Mouse (Mus musculus): ENCODE measurements around the gene Efna1. TPM values are rescaled to one million over a fixed set of nuclear protein-coding genes. Genes with fewer than 3 reads are reported as not detected.

The Efna1 gene
- polyA plus RNA-seq, 1 experiment, result 13.9 TPM

DNA sequence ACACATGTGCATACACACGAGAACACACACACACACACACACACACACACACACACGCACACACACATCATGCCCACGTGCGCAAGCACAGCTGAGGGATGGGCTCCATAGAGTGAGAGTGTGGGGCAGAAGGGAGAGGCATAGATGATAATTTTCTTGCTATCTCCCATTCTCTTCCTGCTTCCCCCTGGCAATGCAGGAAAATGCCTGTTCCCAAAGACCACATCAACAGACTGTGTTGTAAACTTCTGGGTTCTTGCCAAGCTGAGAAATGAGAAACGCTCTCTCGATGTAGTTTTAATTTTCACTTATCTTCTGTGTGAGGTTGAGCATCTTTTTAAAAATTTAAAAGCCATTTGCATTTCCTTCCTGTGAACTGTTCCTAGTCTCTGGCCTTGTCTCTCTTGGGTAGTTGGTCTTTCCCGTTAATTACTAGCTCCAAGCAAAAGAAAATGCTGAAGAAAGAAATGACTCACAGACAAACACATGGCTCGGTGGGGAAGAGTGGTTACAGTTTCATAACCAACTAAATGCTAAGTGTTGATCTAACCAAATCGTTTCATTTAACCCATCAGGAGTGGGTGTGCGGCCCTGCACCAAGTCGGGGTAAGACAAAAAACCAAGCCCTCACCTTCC is 15.9 kb upstream of the Efna1 start:
- H3ac ChIP-seq (ENCODE audit: control insufficient read depth, insufficient read length, low read depth), result no peak overlapping the region
- no peaks in the 10 kb centered on the region for H3K79me2 ChIP-seq (ENCODE audit: control insufficient read depth, insufficient read depth)
- TF ChIP-seq USF1 (IDR thresholded peaks at IDR 0.05; ENCODE audit: low read depth) (no peak), CTCF (IDR thresholded peaks at IDR 0.05; ENCODE audit: control insufficient read depth, insufficient read depth, insufficient read length) (no peak), CEBPB (IDR thresholded peaks at IDR 0.05; ENCODE audit: low read depth) (no peak), FOSL1 (IDR thresholded peaks at IDR 0.05; ENCODE audit: insufficient read depth, low read length, poor library complexity, severe bottlenecking) (no peak), MYOG (IDR thresholded peaks at IDR 0.05; ENCODE audit: control insufficient read depth, extremely low read depth, insufficient read length) (no peak), MAX (IDR thresholded peaks at IDR 0.05) (no peak), MYOD1 (IDR thresholded peaks at IDR 0.05; ENCODE audit: control insufficient read depth, insufficient read length, low read depth) (no peak)
- H3K36me3 ChIP-seq (ENCODE audit: control insufficient read depth, insufficient read depth), result no peaks in the 10 kb centered on the region
- no peaks in the 10 kb centered on the region for H3K79me3 ChIP-seq (ENCODE audit: low read depth)
- H3K27me3 ChIP-seq (ENCODE audit: control insufficient read depth, insufficient read depth, insufficient read length), result no peaks in the 10 kb centered on the region
- H3K4me3 ChIP-seq (ENCODE audit: insufficient read depth, poor library complexity, severe bottlenecking), result no peak overlapping the region

DNA sequence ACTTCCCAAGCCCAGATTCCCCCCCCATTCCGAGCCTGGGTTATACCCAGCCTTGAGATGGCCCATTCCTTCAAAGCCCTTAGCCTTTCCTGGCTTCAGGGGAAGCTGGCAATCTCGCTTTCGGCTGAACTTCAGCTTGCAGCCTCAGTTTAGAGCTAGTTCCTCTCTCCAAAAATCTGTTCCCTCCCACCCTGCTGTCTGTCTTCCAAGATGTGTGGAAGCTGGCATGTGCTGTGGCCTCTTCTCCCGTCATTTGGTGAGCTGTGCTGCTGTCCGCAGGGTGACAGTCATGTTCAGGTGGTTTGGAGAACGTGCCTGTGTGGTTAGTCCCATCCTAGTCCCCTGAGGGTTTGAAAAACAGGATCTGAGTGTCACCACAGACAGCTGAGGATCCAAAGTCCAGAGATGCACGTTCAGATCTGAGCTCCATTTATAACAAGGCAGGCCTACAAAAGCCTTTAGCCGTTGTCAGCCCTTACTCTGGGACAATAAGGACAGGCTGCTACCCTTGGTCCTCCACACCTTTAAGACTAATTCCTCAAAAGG is 14.8 kb upstream of the Efna1 start:
- Histone ChIP-seq H3K27me3 (ENCODE audit: control insufficient read depth, insufficient read depth, insufficient read length) (no peaks in the 10 kb centered on the region), H3ac (ENCODE audit: control insufficient read depth, insufficient read length, low read depth) (no peak overlapping the region), H3K4me3 (ENCODE audit: insufficient read depth, poor library complexity, severe bottlenecking) (no peak overlapping the region), H3K36me3 (ENCODE audit: control insufficient read depth, insufficient read depth) (no peaks in the 10 kb centered on the region), H3K79me2 (ENCODE audit: control insufficient read depth, insufficient read depth) (no peaks in the 10 kb centered on the region), H3K79me3 (ENCODE audit: low read depth) (no peaks in the 10 kb centered on the region)
- TF ChIP-seq USF1 (IDR thresholded peaks at IDR 0.05; ENCODE audit: low read depth) (no peak), MYOG (IDR thresholded peaks at IDR 0.05; ENCODE audit: control insufficient read depth, extremely low read depth, insufficient read length) (no peak), FOSL1 (IDR thresholded peaks at IDR 0.05; ENCODE audit: insufficient read depth, low read length, poor library complexity, severe bottlenecking) (no peak), MAX (IDR thresholded peaks at IDR 0.05) (no peak), MYOD1 (IDR thresholded peaks at IDR 0.05; ENCODE audit: control insufficient read depth, insufficient read length, low read depth) (no peak), CTCF (IDR thresholded peaks at IDR 0.05; ENCODE audit: control insufficient read depth, insufficient read depth, insufficient read length) (no peak), CEBPB (IDR thresholded peaks at IDR 0.05; ENCODE audit: low read depth) (no peak)

DNA sequence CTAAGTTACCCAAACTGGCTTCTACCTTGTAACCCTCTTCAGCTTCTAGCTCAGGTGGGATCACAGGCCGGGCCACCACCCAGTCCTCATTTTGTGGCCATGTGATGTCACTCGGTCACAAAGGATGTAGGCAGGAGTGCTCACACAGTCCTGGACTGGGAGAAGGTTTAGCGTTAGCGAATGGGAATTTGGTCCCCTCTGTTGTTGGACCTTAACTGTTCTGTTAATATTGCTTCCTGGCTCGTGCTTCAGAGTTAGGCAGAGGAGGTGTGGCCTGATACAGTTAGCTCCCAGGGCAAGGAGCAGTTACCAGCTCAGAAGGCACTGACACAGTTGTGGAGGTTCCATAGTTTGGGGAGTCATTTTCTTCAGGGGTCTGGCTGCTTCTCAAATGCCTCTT is 13.3 kb upstream of the Efna1 start:
- no peaks in the 10 kb centered on the region for H3K79me2 ChIP-seq (ENCODE audit: control insufficient read depth, insufficient read depth)
- no peaks in the 10 kb centered on the region for H3K79me3 ChIP-seq (ENCODE audit: low read depth)
- H3K27me3 ChIP-seq (ENCODE audit: control insufficient read depth, insufficient read depth, insufficient read length), result no peaks in the 10 kb centered on the region
- no peak for TF ChIP-seq USF1 (IDR thresholded peaks at IDR 0.05; ENCODE audit: low read depth)
- TF ChIP-seq MAX (IDR thresholded peaks at IDR 0.05), result no peak
- TF ChIP-seq MYOG (IDR thresholded peaks at IDR 0.05; ENCODE audit: control insufficient read depth, extremely low read depth, insufficient read length), result no peak
- TF ChIP-seq CTCF (IDR thresholded peaks at IDR 0.05; ENCODE audit: control insufficient read depth, insufficient read depth, insufficient read length), result no peak
- no peak for TF ChIP-seq FOSL1 (IDR thresholded peaks at IDR 0.05; ENCODE audit: insufficient read depth, low read length, poor library complexity, severe bottlenecking)
- TF ChIP-seq MYOD1 (IDR thresholded peaks at IDR 0.05; ENCODE audit: control insufficient read depth, insufficient read length, low read depth), result no peak
- no peak for TF ChIP-seq CEBPB (IDR thresholded peaks at IDR 0.05; ENCODE audit: low read depth)
- no peak overlapping the region for H3ac ChIP-seq (ENCODE audit: control insufficient read depth, insufficient read length, low read depth)
- H3K36me3 ChIP-seq (ENCODE audit: control insufficient read depth, insufficient read depth), result no peaks in the 10 kb centered on the region
- H3K4me3 ChIP-seq (ENCODE audit: insufficient read depth, poor library complexity, severe bottlenecking), result no peak overlapping the region

DNA sequence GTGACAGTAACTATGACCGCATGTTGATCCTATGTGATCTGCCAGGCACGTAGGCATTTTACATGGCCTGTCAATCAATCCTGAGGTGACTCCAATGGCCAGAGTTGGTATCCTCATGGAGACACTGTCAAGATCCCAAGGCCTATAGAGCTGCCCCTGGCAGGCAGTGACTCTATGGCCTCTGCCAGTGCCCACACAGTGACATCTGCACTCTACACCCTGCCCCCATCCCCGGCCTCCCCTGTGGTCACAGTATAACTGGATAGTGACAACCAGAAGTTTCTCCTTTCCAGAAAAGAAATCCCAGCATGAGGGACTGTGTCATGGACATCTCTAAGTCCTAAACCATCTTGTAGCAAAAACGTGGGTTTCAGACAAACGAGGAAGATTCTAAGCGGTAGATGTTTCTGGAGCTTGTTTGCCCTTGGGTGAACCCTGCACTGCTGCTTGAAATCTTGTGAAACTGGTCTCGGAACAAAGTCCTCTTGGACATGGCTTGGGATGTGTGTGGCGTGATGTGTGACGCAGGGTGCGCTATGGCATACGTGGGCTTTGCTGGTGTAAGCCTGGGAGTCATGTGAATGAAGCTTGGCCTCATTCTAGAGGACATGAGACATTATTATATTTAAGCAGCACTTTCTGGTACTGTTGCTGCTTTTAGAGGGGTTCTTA is 12.4 kb upstream of the Efna1 start:
- H3K79me3 ChIP-seq (ENCODE audit: low read depth), result no peaks in the 10 kb centered on the region
- H3K4me3 ChIP-seq (ENCODE audit: insufficient read depth, poor library complexity, severe bottlenecking), result no peak overlapping the region
- H3K79me2 ChIP-seq (ENCODE audit: control insufficient read depth, insufficient read depth), result no peaks in the 10 kb centered on the region
- TF ChIP-seq USF1 (IDR thresholded peaks at IDR 0.05; ENCODE audit: low read depth) (no peak), FOSL1 (IDR thresholded peaks at IDR 0.05; ENCODE audit: insufficient read depth, low read length, poor library complexity, severe bottlenecking) (no peak), MAX (IDR thresholded peaks at IDR 0.05) (no peak), CEBPB (IDR thresholded peaks at IDR 0.05; ENCODE audit: low read depth) (no peak), CTCF (IDR thresholded peaks at IDR 0.05; ENCODE audit: control insufficient read depth, insufficient read depth, insufficient read length) (no peak), MYOG (IDR thresholded peaks at IDR 0.05; ENCODE audit: control insufficient read depth, extremely low read depth, insufficient read length) (no peak), MYOD1 (IDR thresholded peaks at IDR 0.05; ENCODE audit: control insufficient read depth, insufficient read length, low read depth) (no peak)
- no peaks in the 10 kb centered on the region for H3K36me3 ChIP-seq (ENCODE audit: control insufficient read depth, insufficient read depth)
- H3ac ChIP-seq (ENCODE audit: control insufficient read depth, insufficient read length, low read depth), result no peak overlapping the region
- H3K27me3 ChIP-seq (ENCODE audit: control insufficient read depth, insufficient read depth, insufficient read length), result no peaks in the 10 kb centered on the region

DNA sequence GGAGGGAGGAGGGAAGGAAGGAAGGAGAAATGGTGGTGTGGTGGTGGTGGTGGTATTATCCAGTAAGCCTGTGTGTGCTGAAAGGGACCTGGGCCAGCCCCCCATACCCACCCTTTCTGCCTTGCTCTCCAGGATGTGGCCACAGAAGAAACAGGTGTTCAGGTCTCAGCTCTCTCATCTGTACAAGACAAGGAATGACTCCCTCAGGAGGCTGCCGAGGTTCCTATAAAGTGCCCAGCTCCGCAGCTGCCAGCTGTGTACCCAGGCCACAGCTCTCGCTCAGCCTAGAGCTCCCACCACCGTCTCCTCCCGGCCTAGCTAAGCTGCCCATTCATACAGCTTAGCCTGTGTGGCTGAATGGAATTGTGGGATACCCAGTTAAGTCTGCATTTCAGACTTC is 11.4 kb upstream of the Efna1 start:
- TF ChIP-seq MAX (IDR thresholded peaks at IDR 0.05) (no peak), FOSL1 (IDR thresholded peaks at IDR 0.05; ENCODE audit: insufficient read depth, low read length, poor library complexity, severe bottlenecking) (no peak), CTCF (IDR thresholded peaks at IDR 0.05; ENCODE audit: control insufficient read depth, insufficient read depth, insufficient read length) (no peak), CEBPB (IDR thresholded peaks at IDR 0.05; ENCODE audit: low read depth) (no peak), USF1 (IDR thresholded peaks at IDR 0.05; ENCODE audit: low read depth) (no peak), MYOD1 (IDR thresholded peaks at IDR 0.05; ENCODE audit: control insufficient read depth, insufficient read length, low read depth) (no peak), MYOG (IDR thresholded peaks at IDR 0.05; ENCODE audit: control insufficient read depth, extremely low read depth, insufficient read length) (no peak)
- no peaks in the 10 kb centered on the region for H3K79me2 ChIP-seq (ENCODE audit: control insufficient read depth, insufficient read depth)
- no peaks in the 10 kb centered on the region for H3K36me3 ChIP-seq (ENCODE audit: control insufficient read depth, insufficient read depth)
- H3K79me3 ChIP-seq (ENCODE audit: low read depth), result no peaks in the 10 kb centered on the region
- no peak overlapping the region for H3K4me3 ChIP-seq (ENCODE audit: insufficient read depth, poor library complexity, severe bottlenecking)
- no peak overlapping the region for H3ac ChIP-seq (ENCODE audit: control insufficient read depth, insufficient read length, low read depth)
- H3K27me3 ChIP-seq (ENCODE audit: control insufficient read depth, insufficient read depth, insufficient read length), result no peaks in the 10 kb centered on the region
